34 mouse cellular contexts compared by ENCODE assay signal in the genomic region with DNA sequence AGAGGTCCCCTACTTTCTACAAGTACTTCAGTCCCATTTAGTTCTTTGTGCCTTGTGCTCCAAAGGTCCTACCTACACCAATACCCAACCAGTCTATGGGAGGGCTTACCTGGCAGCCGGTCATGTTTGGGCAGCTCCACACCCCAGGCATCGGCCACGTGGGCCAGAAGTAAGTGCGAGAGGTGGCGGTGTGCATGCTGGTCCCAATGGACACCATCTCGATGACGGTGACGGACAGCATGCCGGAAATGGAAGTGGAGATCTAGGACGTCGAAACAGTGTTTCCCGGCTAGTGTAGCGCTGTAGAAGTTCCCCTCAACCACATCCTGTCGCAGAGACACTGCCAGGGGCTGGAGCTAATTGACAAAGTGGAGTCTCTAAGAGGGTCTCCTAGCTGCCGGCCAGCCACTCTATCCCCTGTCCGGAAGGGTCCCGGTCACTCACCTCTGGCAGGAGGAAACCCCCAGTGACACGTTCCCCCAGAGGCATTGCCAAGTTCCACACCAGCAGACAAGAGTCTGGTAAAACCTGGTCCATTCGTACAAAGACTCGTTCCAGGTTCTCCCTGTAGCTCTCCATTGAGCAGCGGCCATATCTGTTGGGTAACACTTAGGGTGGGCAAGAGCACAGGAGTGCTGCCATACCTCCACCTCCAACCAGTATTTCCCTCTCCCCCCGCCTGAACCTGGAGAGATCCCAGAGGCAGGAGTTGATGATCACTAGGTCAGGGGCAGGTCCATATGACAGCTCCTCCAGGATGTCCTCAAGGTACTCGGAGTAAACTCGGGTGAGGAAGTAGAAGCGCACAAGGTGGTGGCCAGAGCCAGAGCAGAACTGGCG. TPM values are rescaled to one million over a fixed set of nuclear protein-coding genes. Genes with fewer than 3 reads are reported as not detected.
A peak's percentile ranks its signal among the peaks of the same experiment; 100 is the strongest.
DNase-seq lines count a peak whose midpoint lies in the region; ATAC-seq and TF ChIP-seq lines count a peak whose summit lies in the region.
"Had no signal": no experiment of that assay in that cellular context is flagged by ENCODE, and none has a peak within 500 bp of the region (broad histone marks: within the 10 kb centered on the region; RNA-seq: fewer than 3 reads in every experiment).

No protein-coding gene starts in this region.

- H3K9me3 ChIP-seq in megakaryocyte, embryonic 14.5 days: no peaks in the 10 kb centered on the region
- no peaks in the 10 kb centered on the region for H3K9me3 ChIP-seq in E14TG2a.4 (ENCODE audit: low read length)
- H3K9me3 ChIP-seq: forebrain, embryonic 10.5 days; forebrain, embryonic 13.5 days; G1E; heart, embryonic 10.5 days; heart, embryonic 13.5 days had no signal

- peaks cover 56% of the 10 kb centered on the region for H3K36me3 ChIP-seq in megakaryocyte, embryonic 14.5 days (replicated peaks; ENCODE audit: low read length)
- H3K36me3 ChIP-seq in E14TG2a.4 (ENCODE audit: insufficient read depth, low read length): peaks cover 45% of the 10 kb centered on the region

- TF ChIP-seq CTCF in E14TG2a.4 (conservative IDR thresholded peaks at IDR 0.05; ENCODE audit: low read length): no peak
- TF ChIP-seq CTCF in gastrocnemius, adult 2 months (IDR thresholded peaks at IDR 0.05): no peak

- intact Hi-C loops in gastrocnemius, adult 2 months (cut with DNase I): loop anchor here (5.0 kb wide), 1 partner anchor 135 kb away; no protein-coding TSS in a partner anchor

- peak overlapping the region; percentile 35 for H3K4me3 ChIP-seq in megakaryocyte, embryonic 14.5 days (replicated peaks)
- peak overlapping the region; percentile 39 for H3K4me3 ChIP-seq in E14TG2a.4 (replicated peaks; ENCODE audit: low read length)
- no peak overlapping the region for H3K4me3 ChIP-seq in gastrocnemius, adult 2 months
- H3K4me3 ChIP-seq: forebrain, embryonic 10.5 days; forebrain, embryonic 13.5 days; heart, embryonic 10.5 days; heart, embryonic 13.5 days had no signal

- DNase-seq in cerebellum, adult 11 months: peak; percentile 16
- no peak for DNase-seq in cerebellum, postnatal 10 days
- peak; percentile 36 for DNase-seq in cerebellum, adult 9-10 months
- no peak for DNase-seq in cerebellum, postnatal 4 days (ENCODE audit: low spot score in 2 of 2)
- no peak for DNase-seq in gastrocnemius, adult 2 months
- DNase-seq: adrenal gland, postnatal 10 days; adrenal gland, postnatal 36 days; gastrocnemius, postnatal 14 days; heart, adult 18-20 months; heart, postnatal 14 days; heart, postnatal 4 days; kidney, adult 18-20 months had no signal

- H3K4me1 ChIP-seq in megakaryocyte, embryonic 14.5 days: peaks cover 64% of the 10 kb centered on the region
- H3K4me1 ChIP-seq in E14TG2a.4 (replicated peaks; ENCODE audit: low read depth, low read length): peaks cover 30% of the 10 kb centered on the region

- no peak overlapping the region for H3K27ac ChIP-seq in gastrocnemius, adult 2 months
- H3K27ac ChIP-seq: forebrain, embryonic 10.5 days; forebrain, embryonic 13.5 days; heart, embryonic 10.5 days; heart, embryonic 13.5 days; hindbrain, embryonic 14.5 days; hindbrain, postnatal 0 days had no signal

- ATAC-seq in megakaryocyte, adult 5-6 weeks (ENCODE audit: poor library complexity, severe bottlenecking): no peak
- ATAC-seq: forebrain, embryonic 13.5 days; forebrain, embryonic 16.5 days; hindbrain, postnatal 0 days; inflammation-experienced regulatory T-cells, adult 6 months; intestine, embryonic 16.5 days; Patski had no signal

- H3K27me3 ChIP-seq in megakaryocyte, embryonic 14.5 days (replicated peaks): no peaks in the 10 kb centered on the region
- H3K27me3 ChIP-seq in E14TG2a.4 (ENCODE audit: insufficient read depth, low read length): peaks cover 14% of the 10 kb centered on the region
- H3K27me3 ChIP-seq: forebrain, embryonic 13.5 days; Patski had no signal

RNA-seq across cellular contexts. Expression of gene Vps16, which starts 2.1 kb away (rescaled TPM):
- polyA plus RNA-seq in megakaryocyte, embryonic 14.5 days (2012; ENCODE audit: insufficient read depth, low replicate concordance): 8.9 TPM in 1 of 2 replicates, not detected in the other
- total RNA-seq in megakaryocyte, adult 5-6 weeks (2015): 74.6 and 102 TPM in 2 replicates
- 96.7 and 99.6 TPM in 2 replicates for total RNA-seq in megakaryocyte, adult 5-6 weeks (2017)
- 10 to 100 TPM; 15.7 to 19.1 TPM for total RNA-seq in gastrocnemius, adult 2 months (2021)

RNA-seq across cellular contexts. Expression of gene Pced1a, which starts 2.5 kb away (rescaled TPM):
- 19.1 and 25.2 TPM in 2 replicates for polyA plus RNA-seq in megakaryocyte, embryonic 14.5 days (2012; ENCODE audit: insufficient read depth, low replicate concordance)
- total RNA-seq in megakaryocyte, adult 5-6 weeks (2015): 6.1 and 6.7 TPM in 2 replicates
- 12.2 and 14.1 TPM in 2 replicates for total RNA-seq in megakaryocyte, adult 5-6 weeks (2017)
- total RNA-seq in gastrocnemius, adult 2 months (2021): 1 to 10 TPM; 4.5 to 5.0 TPM

RNA-seq across cellular contexts. Expression of gene Tmem239, which starts 15.7 kb away (rescaled TPM):
- polyA plus RNA-seq in megakaryocyte, embryonic 14.5 days (2012; ENCODE audit: insufficient read depth, low replicate concordance): not detected in 2 replicates
- total RNA-seq in megakaryocyte, adult 5-6 weeks (2015): not detected in 2 replicates
- not detected in 2 replicates for total RNA-seq in megakaryocyte, adult 5-6 weeks (2017)
- total RNA-seq in gastrocnemius, adult 2 months (2021): not detected
- total RNA-seq: adrenal gland, adult 18-20 months; adrenal gland, postnatal 10 days; adrenal gland, postnatal 36 days; common myeloid progenitor, adult 5-6 weeks; G1E; gastrocnemius, adult 18-20 months; gastrocnemius, postnatal 14 days; gastrocnemius, postnatal 4 days; heart, adult 18-20 months; heart, postnatal 14 days; heart, postnatal 4 days; hindbrain, postnatal 0 days had no signal
- polyA plus RNA-seq: cerebellum, adult 2 months; embryonic facial prominence, embryonic 14.5 days; forebrain, embryonic 10.5 days; forebrain, embryonic 13.5 days; G1E; heart, embryonic 10.5 days; heart, embryonic 16.5 days; hindbrain, embryonic 11.5 days; hindbrain, embryonic 14.5 days; hindbrain, postnatal 0 days; inflammation-experienced regulatory T-cells, adult 6 months; intestine, embryonic 16.5 days; Patski had no signal

RNA-seq across cellular contexts. Expression of gene 1700020A23Rik, which starts 16.9 kb away (rescaled TPM):
- not detected in 2 replicates for polyA plus RNA-seq in megakaryocyte, embryonic 14.5 days (2012; ENCODE audit: insufficient read depth, low replicate concordance)
- total RNA-seq in megakaryocyte, adult 5-6 weeks (2015): not detected in 2 replicates
- total RNA-seq in megakaryocyte, adult 5-6 weeks (2017): not detected in 2 replicates
- not detected for total RNA-seq in gastrocnemius, adult 2 months (2021)
- total RNA-seq: adrenal gland, adult 18-20 months; adrenal gland, postnatal 10 days; adrenal gland, postnatal 36 days; common myeloid progenitor, adult 5-6 weeks; G1E; gastrocnemius, adult 18-20 months; gastrocnemius, postnatal 14 days; gastrocnemius, postnatal 4 days; heart, adult 18-20 months; heart, postnatal 14 days; heart, postnatal 4 days; hindbrain, postnatal 0 days had no signal
- polyA plus RNA-seq: cerebellum, adult 2 months; embryonic facial prominence, embryonic 14.5 days; G1E; heart, embryonic 13.5 days; heart, embryonic 16.5 days; hindbrain, embryonic 11.5 days; inflammation-experienced regulatory T-cells, adult 6 months; Patski had no signal

RNA-seq across cellular contexts. Expression of gene Gm28372, which starts 17.0 kb away (rescaled TPM):
- polyA plus RNA-seq in megakaryocyte, embryonic 14.5 days (2012; ENCODE audit: insufficient read depth, low replicate concordance): not detected in 2 replicates
- total RNA-seq in megakaryocyte, adult 5-6 weeks (2015): not detected in 2 replicates
- total RNA-seq in megakaryocyte, adult 5-6 weeks (2017): not detected in 2 replicates
- not detected for total RNA-seq in gastrocnemius, adult 2 months (2021)
- total RNA-seq: adrenal gland, adult 18-20 months; adrenal gland, postnatal 10 days; adrenal gland, postnatal 36 days; common myeloid progenitor, adult 5-6 weeks; G1E; gastrocnemius, adult 18-20 months; gastrocnemius, postnatal 14 days; gastrocnemius, postnatal 4 days; heart, adult 18-20 months; heart, postnatal 14 days; heart, postnatal 4 days; hindbrain, postnatal 0 days had no signal
- polyA plus RNA-seq: cerebellum, adult 2 months; embryonic facial prominence, embryonic 14.5 days; forebrain, embryonic 16.5 days; G1E; heart, embryonic 10.5 days; heart, embryonic 13.5 days; heart, embryonic 16.5 days; hindbrain, embryonic 11.5 days; inflammation-experienced regulatory T-cells, adult 6 months; intestine, embryonic 16.5 days had no signal

Comparison
In these comparisons a context has a peak if more than half of its experiments do, and no peak if none do; other contexts are left out.
1. DNase-seq: peak in cerebellum, adult 11 months (single experiment) and cerebellum, adult 9-10 months (single experiment); none in cerebellum, postnatal 10 days (0 of 2), cerebellum, postnatal 4 days (0 of 2) and gastrocnemius, adult 2 months (single experiment).